In genomic region chr10:5549871-5550167, GRCm38 (mm10) we compare ENCODE assay signal across 9 mouse cellular contexts. TPM values are rescaled to one million over a fixed set of nuclear protein-coding genes. Genes with fewer than 3 reads are reported as not detected.
DNase-seq lines count a peak whose midpoint lies in the region; ATAC-seq and TF ChIP-seq lines count a peak whose summit lies in the region.
"Had no signal": no experiment of that assay in that cellular context is flagged by ENCODE, and none has a peak within 500 bp of the region (broad histone marks: within the 10 kb centered on the region; RNA-seq: fewer than 3 reads in every experiment).

No protein-coding gene starts in this region.

- H3K27me3 ChIP-seq in embryonic facial prominence, embryonic 14.5 days (replicated peaks; ENCODE audit: control insufficient read depth, insufficient read depth, low read length), result 0 out of 2 replicates have a peak, but pooled peaks cover 3% of the 10 kb centered on the region
- no peaks in the 10 kb centered on the region for H3K27me3 ChIP-seq in hindbrain, postnatal 0 days (ENCODE audit: insufficient read depth, low read length)
- peaks cover 11% of the 10 kb centered on the region; the same call in 1 of the 2 replicates for H3K27me3 ChIP-seq in midbrain, embryonic 10.5 days (ENCODE audit: low read depth, poor library complexity, severe bottlenecking)

- no peak for DNase-seq in gastrocnemius, adult 2 months
- no peak for DNase-seq in gastrocnemius, postnatal 10 days
- DNase-seq in embryonic facial prominence, embryonic 14.5 days (ENCODE audit: low spot score), result peak; percentile 2
- DNase-seq in hindbrain, postnatal 0 days (ENCODE audit: low spot score), result no peak
- no peak for DNase-seq in midbrain, embryonic 10.5 days (ENCODE audit: low spot score)
- no peak for DNase-seq in right cerebral cortex, adult 2 months (ENCODE audit: low spot score in 2 of 2)
- DNase-seq in left cerebral cortex, adult 9 months (ENCODE audit: low spot score in 2 of 2), result no peak

- peak overlapping the region; percentile 93 for H3K4me2 ChIP-seq in embryonic facial prominence, embryonic 14.5 days (ENCODE audit: low read depth, low read length)
- H3K4me2 ChIP-seq in hindbrain, postnatal 0 days (ENCODE audit: low read depth, low read length), result peak overlapping the region; percentile 87

- intact Hi-C loops in gastrocnemius, adult 2 months (cut with DNase I), result loop anchor here (1.0 to 10.0 kb wide), 2 partner anchors 38 to 65 kb away; no protein-coding TSS in a partner anchor

- WGBS in embryonic facial prominence, embryonic 14.5 days, result 7% methylated on average over 6 of the region's 6 CpGs
- 6% methylated on average over 6 of the region's 6 CpGs for WGBS in hindbrain, postnatal 0 days
- 7% methylated on average over 6 of the region's 6 CpGs for WGBS in midbrain, embryonic 10.5 days

- peak overlapping the region; percentile 54 for H3K9ac ChIP-seq in embryonic facial prominence, embryonic 14.5 days (ENCODE audit: low read depth, low read length)
- peak overlapping the region; percentile 80 for H3K9ac ChIP-seq in hindbrain, postnatal 0 days (replicated peaks; ENCODE audit: low read length)

- no peaks in the 10 kb centered on the region for H3K36me3 ChIP-seq in embryonic facial prominence, embryonic 14.5 days (ENCODE audit: control insufficient read depth, insufficient read depth, low read length)
- H3K36me3 ChIP-seq in hindbrain, postnatal 0 days (ENCODE audit: insufficient read depth, low read length), result no peaks in the 10 kb centered on the region
- no peaks in the 10 kb centered on the region for H3K36me3 ChIP-seq in midbrain, embryonic 10.5 days

- H3K4me1 ChIP-seq in embryonic facial prominence, embryonic 14.5 days (ENCODE audit: control insufficient read depth, insufficient read depth, low read length), result peaks cover 11% of the 10 kb centered on the region
- H3K4me1 ChIP-seq in hindbrain, postnatal 0 days (ENCODE audit: insufficient read depth, low read length), result peaks cover 4% of the 10 kb centered on the region; the same call in 1 of the 2 replicates
- H3K4me1 ChIP-seq in midbrain, embryonic 10.5 days, result peaks cover 16% of the 10 kb centered on the region

- peak overlapping the region; percentile 76 for H3K4me3 ChIP-seq in gastrocnemius, adult 2 months
- peak overlapping the region; percentile 50 for H3K4me3 ChIP-seq in embryonic facial prominence, embryonic 14.5 days (ENCODE audit: low read depth, low read length)
- H3K4me3 ChIP-seq in hindbrain, postnatal 0 days (ENCODE audit: low read length), result peak overlapping the region; percentile 66
- H3K4me3 ChIP-seq in midbrain, embryonic 10.5 days, result peak overlapping the region; percentile 71

- no peaks in the 10 kb centered on the region for H3K9me3 ChIP-seq in embryonic facial prominence, embryonic 14.5 days (ENCODE audit: control insufficient read depth, low read length)
- H3K9me3 ChIP-seq in hindbrain, postnatal 0 days (ENCODE audit: low read length), result no peaks in the 10 kb centered on the region
- no peaks in the 10 kb centered on the region for H3K9me3 ChIP-seq in midbrain, embryonic 10.5 days (replicated peaks)

- peak overlapping the region; percentile 80 for H3K27ac ChIP-seq in gastrocnemius, adult 2 months
- H3K27ac ChIP-seq in embryonic facial prominence, embryonic 14.5 days (replicated peaks; ENCODE audit: low read depth, low read length), result no peak overlapping the region
- peak overlapping the region; percentile 93 for H3K27ac ChIP-seq in hindbrain, postnatal 0 days
- no peak overlapping the region for H3K27ac ChIP-seq in midbrain, embryonic 10.5 days (replicated peaks)

- no peak; the same call in 1 of the 2 replicates for ATAC-seq in embryonic facial prominence, embryonic 14.5 days (ENCODE audit: low read depth)
- ATAC-seq in hindbrain, postnatal 0 days, result no peak
- ATAC-seq in granulocyte monocyte progenitor cell, adult 5-6 weeks (replicated peaks; ENCODE audit: poor library complexity, severe bottlenecking), result no peak

- TF ChIP-seq CTCF in gastrocnemius, adult 2 months (IDR thresholded peaks at IDR 0.05), result no peak
- TF ChIP-seq CTCF in hindbrain, postnatal 0 days (IDR thresholded peaks at IDR 0.05; ENCODE audit: low read depth), result no peak

RNA-seq across cellular contexts. Expression of gene Syne1, which starts 1.5 kb away (rescaled TPM):
- 10 to 100 TPM; 54.5 to 67.7 TPM for total RNA-seq in gastrocnemius, adult 2 months (2021)
- total RNA-seq in gastrocnemius, postnatal 10 days (2021), result 10 to 100 TPM; 64.3 to 82.0 TPM
- 14.1 and 14.4 TPM in 2 replicates for polyA plus RNA-seq in embryonic facial prominence, embryonic 14.5 days (2014; fragmentation: Nextera tagmentation; extraction: Ambion mirVana)
- 84.4 and 93.3 TPM in 2 replicates for total RNA-seq in hindbrain, postnatal 0 days (2014; rRNA removed)
- polyA plus RNA-seq in hindbrain, postnatal 0 days (2015; fragmentation: Nextera tagmentation; extraction: Ambion mirVana), result 18.3 and 18.7 TPM in 2 replicates
- 1.6 and 2.9 TPM in 2 replicates for polyA plus RNA-seq in midbrain, embryonic 10.5 days (2016; fragmentation: Nextera tagmentation; extraction: Ambion mirVana)
- 13.2 and 23.7 TPM in 2 replicates for total RNA-seq in granulocyte monocyte progenitor cell, adult 5-6 weeks (2014; fragmentation: Nextera tagmentation)
- 27.4 and 30.7 TPM in 2 replicates for total RNA-seq in granulocyte monocyte progenitor cell, adult 5-6 weeks (2017)

RNA-seq across cellular contexts. Expression of gene Myct1, which starts 43.8 kb away (rescaled TPM):
- total RNA-seq in gastrocnemius, adult 2 months (2021), result 1 to 10 TPM; 3.2 to 3.6 TPM
- total RNA-seq in gastrocnemius, postnatal 10 days (2021), result 10 to 100 TPM in 1 of 2 experiments, 1 to 10 TPM in 1; 8.6 to 10.2 TPM
- 4.8 and 5.5 TPM in 2 replicates for polyA plus RNA-seq in embryonic facial prominence, embryonic 14.5 days (2014; fragmentation: Nextera tagmentation; extraction: Ambion mirVana)
- 0.43 and 0.89 TPM in 2 replicates for total RNA-seq in hindbrain, postnatal 0 days (2014; rRNA removed)
- polyA plus RNA-seq in hindbrain, postnatal 0 days (2015; fragmentation: Nextera tagmentation; extraction: Ambion mirVana), result 0.91 and 1.0 TPM in 2 replicates
- polyA plus RNA-seq in midbrain, embryonic 10.5 days (2016; fragmentation: Nextera tagmentation; extraction: Ambion mirVana), result 1.3 and 1.4 TPM in 2 replicates
- total RNA-seq in granulocyte monocyte progenitor cell, adult 5-6 weeks (2014; fragmentation: Nextera tagmentation), result 2.1 and 5.4 TPM in 2 replicates
- 1.1 and 1.4 TPM in 2 replicates for total RNA-seq in granulocyte monocyte progenitor cell, adult 5-6 weeks (2017)
- polyA plus RNA-seq: C2C12 had no signal

Comparison
In these comparisons a context has a peak if more than half of its experiments do, and no peak if none do; other contexts are left out.
1. H3K27ac ChIP-seq: peak in gastrocnemius, adult 2 months (single experiment) and hindbrain, postnatal 0 days (single experiment); none in embryonic facial prominence, embryonic 14.5 days (single experiment) and midbrain, embryonic 10.5 days (single experiment).
2. Peak in every context shown above with its lines, with median percentiles within 50 percentile points of each other: H3K4me3 ChIP-seq.